Comparison of ENCODE assay signal across 13 mouse cellular contexts in the genomic region with DNA sequence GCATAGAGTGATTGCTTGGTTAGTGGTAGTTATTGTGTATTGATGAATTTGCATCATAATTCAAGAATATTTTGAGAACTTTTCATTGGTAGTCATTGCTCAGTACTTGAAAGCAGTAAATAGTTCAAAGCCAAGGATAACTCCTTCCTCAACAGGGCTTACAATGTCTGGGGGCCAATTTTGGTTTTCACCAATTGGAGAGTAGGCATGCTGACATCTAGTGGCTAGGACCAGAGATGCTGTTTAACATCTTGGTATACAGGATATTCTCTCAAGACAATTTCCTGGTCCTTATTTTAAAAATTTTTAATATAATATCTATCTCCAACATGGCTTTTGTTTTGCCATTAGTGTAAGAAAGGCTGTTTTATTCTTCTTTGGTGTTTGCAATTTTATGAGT. TPM values are rescaled to one million over a fixed set of nuclear protein-coding genes. Genes with fewer than 3 reads are reported as not detected.
DNase-seq lines count a peak whose midpoint lies in the region; ATAC-seq and TF ChIP-seq lines count a peak whose summit lies in the region.
"Had no signal": no experiment of that assay in that cellular context is flagged by ENCODE, and none has a peak within 500 bp of the region (broad histone marks: within the 10 kb centered on the region; RNA-seq: fewer than 3 reads in every experiment).

No protein-coding gene starts in this region.

- H3K27ac ChIP-seq in intestine, postnatal 0 days (ENCODE audit: low read depth, low read length): no peak overlapping the region
- no peak overlapping the region for H3K27ac ChIP-seq in intestine, embryonic 15.5 days
- H3K27ac ChIP-seq: limb, embryonic 15.5 days had no signal

- H3K36me3 ChIP-seq in intestine, postnatal 0 days (ENCODE audit: control insufficient read depth, insufficient read depth): no peaks in the 10 kb centered on the region
- H3K36me3 ChIP-seq in intestine, embryonic 15.5 days: no peaks in the 10 kb centered on the region
- H3K36me3 ChIP-seq: limb, embryonic 15.5 days had no signal

- no peaks in the 10 kb centered on the region for H3K27me3 ChIP-seq in intestine, postnatal 0 days (replicated peaks; ENCODE audit: control insufficient read depth, insufficient read depth, low read length)
- H3K27me3 ChIP-seq in intestine, embryonic 15.5 days (replicated peaks): no peaks in the 10 kb centered on the region
- H3K27me3 ChIP-seq: limb, embryonic 15.5 days had no signal

- DNase-seq in adrenal gland, postnatal 14 days: peak; percentile 10
- no peak for DNase-seq in adrenal gland, postnatal 10 days
- peak; percentile 4 for DNase-seq in thymus, postnatal 14 days
- DNase-seq in thymus, postnatal 25 days: no peak
- DNase-seq in urinary bladder, postnatal 4 days (ENCODE audit: low spot score in 2 of 2): no peak
- no peak for DNase-seq in right cerebral cortex, postnatal 4 days
- DNase-seq: kidney, adult 18-20 months; thymus, adult 18-20 months had no signal

- no peak overlapping the region for H3K4me2 ChIP-seq in intestine, postnatal 0 days (replicated peaks; ENCODE audit: low read depth)
- no peak overlapping the region for H3K4me2 ChIP-seq in intestine, embryonic 15.5 days (replicated peaks)
- H3K4me2 ChIP-seq: limb, embryonic 15.5 days had no signal

- H3K4me3 ChIP-seq in intestine, postnatal 0 days (ENCODE audit: low read depth, low read length): no peak overlapping the region
- no peak overlapping the region for H3K4me3 ChIP-seq in intestine, embryonic 15.5 days (replicated peaks)
- H3K4me3 ChIP-seq: limb, embryonic 15.5 days had no signal

- no peak for ATAC-seq in intestine, postnatal 0 days
- ATAC-seq in intestine, embryonic 15.5 days: no peak

- peak; percentile 45 for TF ChIP-seq CTCF in intestine, postnatal 0 days (IDR thresholded peaks at IDR 0.05; ENCODE audit: low read depth)

- H3K9ac ChIP-seq in intestine, postnatal 0 days (ENCODE audit: low read depth, low read length): no peak overlapping the region
- H3K9ac ChIP-seq in intestine, embryonic 15.5 days: no peak overlapping the region
- H3K9ac ChIP-seq: limb, embryonic 15.5 days had no signal

- no peaks in the 10 kb centered on the region for H3K4me1 ChIP-seq in intestine, postnatal 0 days (replicated peaks; ENCODE audit: control insufficient read depth, insufficient read depth, low read length)
- no peaks in the 10 kb centered on the region for H3K4me1 ChIP-seq in intestine, embryonic 15.5 days (replicated peaks)
- H3K4me1 ChIP-seq: limb, embryonic 15.5 days had no signal

- no peaks in the 10 kb centered on the region for H3K9me3 ChIP-seq in intestine, postnatal 0 days (ENCODE audit: control insufficient read depth)
- H3K9me3 ChIP-seq in intestine, embryonic 15.5 days: no peaks in the 10 kb centered on the region
- H3K9me3 ChIP-seq: limb, embryonic 15.5 days had no signal

RNA-seq across cellular contexts. Expression of a gene that starts 46.0 kb away (rescaled TPM):
- total RNA-seq in adrenal gland, postnatal 14 days (2021): 7.6 TPM in 2 replicates
- 1 to 10 TPM; 4.8 to 8.3 TPM for total RNA-seq in adrenal gland, postnatal 10 days (2021)
- 5.7 and 7.2 TPM in 2 replicates for polyA plus RNA-seq in intestine, postnatal 0 days (2015; fragmentation: Nextera tagmentation; extraction: Ambion mirVana)
- 24.5 and 26.6 TPM in 2 replicates for polyA plus RNA-seq in intestine, embryonic 15.5 days (2015; fragmentation: Nextera tagmentation; extraction: Ambion mirVana)
- total RNA-seq: gastrocnemius, adult 18-20 months had no signal

RNA-seq across cellular contexts. Expression of a gene that starts 50.5 kb away (rescaled TPM):
- total RNA-seq in adrenal gland, postnatal 14 days (2021): 0.41 and 0.53 TPM in 2 replicates
- total RNA-seq in adrenal gland, postnatal 10 days (2021): 1 to 10 TPM in 1 of 2 experiments, under 1 TPM in 1; 0.51 to 1.3 TPM
- polyA plus RNA-seq in intestine, postnatal 0 days (2015; fragmentation: Nextera tagmentation; extraction: Ambion mirVana): 0.16 and 0.34 TPM in 2 replicates
- polyA plus RNA-seq in intestine, embryonic 15.5 days (2015; fragmentation: Nextera tagmentation; extraction: Ambion mirVana): 1.0 TPM in 2 replicates

RNA-seq across cellular contexts. Expression of a gene that starts 58.8 kb away (rescaled TPM):
- 170 and 191 TPM in 2 replicates for total RNA-seq in adrenal gland, postnatal 14 days (2021)
- total RNA-seq in adrenal gland, postnatal 10 days (2021): 100 to 1,000 TPM in 1 of 2 experiments, 10 to 100 TPM in 1; 71.2 to 120 TPM
- polyA plus RNA-seq in intestine, postnatal 0 days (2015; fragmentation: Nextera tagmentation; extraction: Ambion mirVana): 1.9 TPM in 2 replicates
- polyA plus RNA-seq in intestine, embryonic 15.5 days (2015; fragmentation: Nextera tagmentation; extraction: Ambion mirVana): 4.9 and 5.9 TPM in 2 replicates
- total RNA-seq: gastrocnemius, adult 18-20 months; megakaryocyte, adult 5-6 weeks had no signal

Comparison
In these comparisons a context has a peak if more than half of its experiments do, and no peak if none do; other contexts are left out.
1. DNase-seq: peak in adrenal gland, postnatal 14 days (single experiment) and thymus, postnatal 14 days (single experiment); none in adrenal gland, postnatal 10 days (single experiment), thymus, postnatal 25 days (single experiment), urinary bladder, postnatal 4 days (0 of 2) and right cerebral cortex, postnatal 4 days (single experiment).